Mouse (Mus musculus) heart, embryonic 13.5 days (tissue): ENCODE results near the gene Bach2. TPM values are rescaled to one million over a fixed set of nuclear protein-coding genes. Genes with fewer than 3 reads are reported as not detected.

ENCODE experiments used
- ATAC-seq: fragments of 200-750 bp; cut with Nextera tagmentation; 2 replicates; pipeline ENCODE4 v1.8.0; 2017; ENCODE audit warnings: moderate TSS enrichment; ENCODE audit not compliant: insufficient number of reproducible peaks, low FRiP score, low TSS enrichment; ENCODE audit errors: extremely low read depth
- H3K27ac ChIP-seq: fragments of 300-500 bp; sonication (generic); replicated peaks from 2 replicates; pipeline ENCODE4 v1.5.1; 2015; ENCODE audit warnings: moderate library complexity, mild to moderate bottlenecking, inconsistent platforms
- H3K27me3 ChIP-seq: fragments of 300-500 bp; sonication (generic); replicated peaks from 2 replicates; pipeline ENCODE4 v1.6.1; 2015; ENCODE audit warnings: mild to moderate bottlenecking, inconsistent platforms
- H3K36me3 ChIP-seq: fragments of 300-500 bp; sonication (generic); 2 replicates; pipeline ENCODE4 v1.6.1; 2015; ENCODE audit warnings: mild to moderate bottlenecking, inconsistent platforms
- H3K4me1 ChIP-seq: fragments of 300-500 bp; sonication (generic); 2 replicates; pipeline ENCODE4 v1.6.1; 2015; ENCODE audit warnings: inconsistent platforms
- H3K4me2 ChIP-seq: fragments of 300-500 bp; sonication (generic); 2 replicates; pipeline ENCODE4 v1.6.1; 2015; ENCODE audit warnings: inconsistent platforms, mild to moderate bottlenecking, moderate library complexity
- H3K4me3 ChIP-seq: fragments of 300-500 bp; sonication (generic); 2 replicates; pipeline ENCODE4 v1.5.1; 2015; ENCODE audit warnings: moderate library complexity, mild to moderate bottlenecking, inconsistent platforms
- H3K9ac ChIP-seq: fragments of 300-500 bp; sonication (generic); 2 replicates; pipeline ENCODE4 v1.6.1; 2015; ENCODE audit warnings: inconsistent platforms, mild to moderate bottlenecking, moderate library complexity
- H3K9me3 ChIP-seq: fragments of 300-500 bp; sonication (generic); 2 replicates; pipeline ENCODE4 v1.6.1; 2016; ENCODE audit warnings: inconsistent platforms
- WGBS: fragments of 180-500 bp; shearing (Covaris S2); methylation state at CpG from one replicate; pipeline ENCODE4 v1.1.7; 2015; ENCODE audit warnings: mixed read lengths; 5-methylcytosine and 5-hydroxymethylcytosine counted together
- polyA plus RNA-seq: library from polyadenylated mRNA; unstranded; fragments of >200 nt; fragmentation: Nextera tagmentation; extraction: Ambion mirVana; gene quantifications from 2 replicates; pipeline ENCODE4 v1.2.1, GENCODE M21; 2015

Gene Bach2
- polyA plus RNA-seq, 1 experiment from 2014 or later: 7.0 TPM

DNA sequence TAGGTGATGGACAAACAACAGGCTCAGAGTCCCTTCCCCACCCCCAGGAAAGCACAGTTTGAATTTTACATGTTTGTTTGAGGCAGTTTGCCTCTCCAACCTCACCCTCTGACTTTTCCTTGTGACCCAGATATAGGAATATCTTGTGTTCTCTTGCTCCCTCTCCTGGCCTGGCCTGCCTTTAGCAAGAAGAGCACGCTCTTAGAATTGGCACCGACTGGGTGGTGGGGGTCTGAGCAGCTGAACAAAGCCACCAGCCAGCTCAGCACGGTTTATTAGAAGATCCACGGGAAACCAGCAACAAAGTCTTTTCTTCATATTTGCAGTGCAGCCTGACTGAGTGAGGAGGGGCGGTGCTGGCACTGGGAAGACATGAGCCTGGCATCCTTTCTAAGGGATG lies 299.5 kb downstream of the Bach2 start:
- no peaks in the 10 kb centered on the region for H3K9me3 ChIP-seq
- H3K4me3 ChIP-seq: no peak overlapping the region
- no peaks in the 10 kb centered on the region for H3K36me3 ChIP-seq
- WGBS: 15% methylated on average over 5 of the region's 5 CpGs
- no peak overlapping the region for H3K4me2 ChIP-seq
- peak overlapping the region; percentile 61 for H3K9ac ChIP-seq
- no peak overlapping the region for H3K27ac ChIP-seq
- H3K27me3 ChIP-seq: no peaks in the 10 kb centered on the region
- peaks cover 35% of the 10 kb centered on the region for H3K4me1 ChIP-seq
- ATAC-seq: no peak

- H3K36me3 ChIP-seq: no peaks in the 10 kb centered on the region
- WGBS: 60% methylated on average over 4 of the region's 4 CpGs
- peaks cover 31% of the 10 kb centered on the region for H3K4me1 ChIP-seq
- H3K4me2 ChIP-seq: no peak overlapping the region
- H3K9me3 ChIP-seq: no peaks in the 10 kb centered on the region
- no peaks in the 10 kb centered on the region for H3K27me3 ChIP-seq
- H3K4me3 ChIP-seq: no peak overlapping the region
- no peak overlapping the region for H3K9ac ChIP-seq
- no peak for ATAC-seq
- no peak overlapping the region for H3K27ac ChIP-seq
Observed at GRCm38 (mm10) chr4:32538488-32538887, 299.9 kb downstream of the Bach2 start.

- Histone ChIP-seq H3K4me3 (no peak overlapping the region), H3K4me1 (peaks cover 28% of the 10 kb centered on the region), H3K4me2 (no peak overlapping the region), H3K36me3 (no peaks in the 10 kb centered on the region), H3K27me3 (no peaks in the 10 kb centered on the region), H3K9me3 (no peaks in the 10 kb centered on the region), H3K27ac (no peak overlapping the region), H3K9ac (no peak overlapping the region)
- WGBS: 76% methylated on average over 11 of the region's 11 CpGs
- no peak for ATAC-seq
Observed at GRCm38 (mm10) chr4:32538987-32539386, 300.4 kb downstream of the Bach2 start.

DNA sequence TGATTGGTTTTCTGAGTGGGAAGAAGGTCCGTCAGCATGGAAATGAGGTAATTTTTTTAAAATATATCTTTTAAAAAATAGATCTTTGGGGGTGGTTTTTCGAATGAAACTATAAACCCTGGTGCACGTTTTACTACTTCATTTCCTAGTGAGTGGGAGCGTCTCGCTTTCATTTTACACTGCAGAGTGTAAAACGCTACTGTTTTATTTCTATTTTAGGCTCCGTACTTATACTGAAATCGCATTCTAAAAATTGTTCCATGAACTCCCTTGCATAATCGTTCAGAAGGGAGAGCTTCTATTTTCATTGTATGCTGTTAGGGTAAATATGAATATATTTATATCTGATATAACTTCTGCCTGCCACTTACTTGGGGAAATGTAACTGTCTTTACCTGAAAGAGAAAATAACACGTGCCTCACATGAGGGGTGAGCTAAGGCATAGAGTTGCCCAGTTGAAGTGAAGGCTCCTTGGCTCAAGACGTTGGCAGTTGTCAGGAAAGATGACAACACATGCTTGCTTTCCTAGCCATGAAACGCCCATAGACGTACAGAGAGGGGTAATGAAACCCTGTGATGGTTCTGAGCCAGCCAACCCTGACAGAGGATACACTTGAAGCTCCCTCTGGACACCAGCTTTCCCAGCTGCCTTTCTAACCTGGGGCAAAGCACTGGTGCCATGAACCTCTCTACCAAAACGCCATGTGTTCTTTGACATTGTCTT lies 306.4 kb downstream of the Bach2 start:
- no peak for ATAC-seq
- WGBS: 79% methylated on average over 14 of the region's 14 CpGs
- 0 out of 2 replicates have a peak, but pooled peaks cover 7% of the 10 kb centered on the region for H3K4me1 ChIP-seq
- H3K36me3 ChIP-seq: no peaks in the 10 kb centered on the region
- H3K4me2 ChIP-seq: no peak overlapping the region
- H3K27ac ChIP-seq: no peak overlapping the region
- H3K9ac ChIP-seq: no peak overlapping the region
- H3K4me3 ChIP-seq: no peak overlapping the region
- no peaks in the 10 kb centered on the region for H3K9me3 ChIP-seq
- H3K27me3 ChIP-seq: no peaks in the 10 kb centered on the region

GRCm38 (mm10) chr4:32545548-32545947 lies 306.9 kb downstream of the Bach2 start:
- no peak for ATAC-seq
- Histone ChIP-seq H3K9me3 (no peaks in the 10 kb centered on the region), H3K27ac (no peak overlapping the region), H3K4me3 (no peak overlapping the region), H3K27me3 (no peaks in the 10 kb centered on the region), H3K4me1 (0 out of 2 replicates have a peak, but pooled peaks cover 7% of the 10 kb centered on the region), H3K36me3 (no peaks in the 10 kb centered on the region), H3K9ac (no peak overlapping the region), H3K4me2 (no peak overlapping the region)
- 74% methylated on average over 4 of the region's 4 CpGs for WGBS

DNA sequence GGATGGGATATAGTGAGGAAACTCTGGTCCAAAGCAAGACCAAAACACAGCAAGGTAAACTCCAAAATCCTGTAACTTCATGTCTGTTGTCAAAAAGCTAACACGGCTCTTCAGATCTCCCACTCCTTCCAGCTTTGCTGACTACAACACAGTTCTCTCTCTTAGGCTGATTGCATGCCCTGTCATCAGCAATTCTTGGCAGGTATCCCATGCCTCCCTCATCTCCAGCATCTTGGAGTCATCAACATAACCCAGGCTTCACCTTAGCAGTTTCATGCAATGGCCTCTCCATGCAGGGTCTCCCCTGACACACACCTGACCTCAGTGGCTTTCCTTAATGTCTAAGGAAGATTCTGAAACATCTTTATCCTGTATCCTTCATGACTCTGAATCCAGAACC lies 310.5 kb downstream of the Bach2 start:
- Histone ChIP-seq H3K9me3 (no peaks in the 10 kb centered on the region), H3K9ac (no peak overlapping the region), H3K4me1 (0 out of 2 replicates have a peak, but pooled peaks cover 7% of the 10 kb centered on the region), H3K36me3 (no peaks in the 10 kb centered on the region), H3K4me2 (no peak overlapping the region), H3K27ac (no peak overlapping the region), H3K4me3 (no peak overlapping the region), H3K27me3 (no peaks in the 10 kb centered on the region)
- 58% methylated on average over 1 of the region's 1 CpGs for WGBS
- ATAC-seq: no peak

GRCm38 (mm10) chr4:32551337-32551736 lies 312.7 kb downstream of the Bach2 start:
- H3K4me1 ChIP-seq: no peaks in the 10 kb centered on the region
- no peaks in the 10 kb centered on the region for H3K9me3 ChIP-seq
- no peak for ATAC-seq

GRCm38 (mm10) chr4:32555506-32555905 lies 316.9 kb downstream of the Bach2 start:
- 78% methylated on average over 7 of the region's 7 CpGs for WGBS
- ATAC-seq: no peak
- Histone ChIP-seq H3K9ac (no peak overlapping the region), H3K4me3 (no peak overlapping the region), H3K4me1 (peaks cover 4% of the 10 kb centered on the region), H3K9me3 (no peaks in the 10 kb centered on the region), H3K27ac (no peak overlapping the region), H3K36me3 (no peaks in the 10 kb centered on the region), H3K27me3 (no peaks in the 10 kb centered on the region), H3K4me2 (no peak overlapping the region)

More at GRCm38 (mm10) chr4:32551337-32551736, 312.7 kb downstream of the Bach2 start:
- Histone ChIP-seq H3K4me2 (no peak overlapping the region), H3K9ac (no peak overlapping the region), H3K27me3 (no peaks in the 10 kb centered on the region), H3K36me3 (no peaks in the 10 kb centered on the region), H3K4me3 (no peak overlapping the region), H3K27ac (no peak overlapping the region)
- WGBS: 46% methylated on average over 4 of the region's 4 CpGs

DNA sequence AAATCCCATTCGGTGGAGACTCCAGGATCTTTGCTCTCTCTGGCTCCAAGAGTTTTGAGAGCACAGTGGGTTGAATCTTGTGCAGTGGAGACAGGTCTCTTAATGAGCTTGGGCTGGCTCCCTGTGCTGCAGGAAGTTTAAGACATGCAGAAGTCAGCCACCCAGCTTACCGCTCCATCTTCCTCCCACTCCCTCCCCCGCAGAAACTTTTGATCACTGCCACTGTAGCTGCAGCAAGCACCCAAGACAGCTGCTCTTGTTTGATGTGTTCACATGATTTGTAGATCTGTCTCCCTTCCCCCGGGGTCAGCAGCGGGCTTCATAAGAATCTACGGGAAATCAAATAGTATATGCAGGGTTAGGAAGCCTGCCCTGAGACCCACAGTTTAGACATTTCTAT lies 321.6 kb downstream of the Bach2 start:
- H3K36me3 ChIP-seq: peaks cover 26% of the 10 kb centered on the region
- no peaks in the 10 kb centered on the region for H3K27me3 ChIP-seq
- H3K9ac ChIP-seq: peak overlapping the region; percentile 20; the same call in 1 of the 2 replicates
- H3K4me3 ChIP-seq: no peak overlapping the region
- no peaks in the 10 kb centered on the region for H3K9me3 ChIP-seq
- peaks cover 20% of the 10 kb centered on the region for H3K4me1 ChIP-seq
- peak overlapping the region; percentile 30; the same call in 1 of the 2 replicates for H3K27ac ChIP-seq
- ATAC-seq: no peak
- no peak overlapping the region for H3K4me2 ChIP-seq
- WGBS: 49% methylated on average over 6 of the region's 6 CpGs

DNA sequence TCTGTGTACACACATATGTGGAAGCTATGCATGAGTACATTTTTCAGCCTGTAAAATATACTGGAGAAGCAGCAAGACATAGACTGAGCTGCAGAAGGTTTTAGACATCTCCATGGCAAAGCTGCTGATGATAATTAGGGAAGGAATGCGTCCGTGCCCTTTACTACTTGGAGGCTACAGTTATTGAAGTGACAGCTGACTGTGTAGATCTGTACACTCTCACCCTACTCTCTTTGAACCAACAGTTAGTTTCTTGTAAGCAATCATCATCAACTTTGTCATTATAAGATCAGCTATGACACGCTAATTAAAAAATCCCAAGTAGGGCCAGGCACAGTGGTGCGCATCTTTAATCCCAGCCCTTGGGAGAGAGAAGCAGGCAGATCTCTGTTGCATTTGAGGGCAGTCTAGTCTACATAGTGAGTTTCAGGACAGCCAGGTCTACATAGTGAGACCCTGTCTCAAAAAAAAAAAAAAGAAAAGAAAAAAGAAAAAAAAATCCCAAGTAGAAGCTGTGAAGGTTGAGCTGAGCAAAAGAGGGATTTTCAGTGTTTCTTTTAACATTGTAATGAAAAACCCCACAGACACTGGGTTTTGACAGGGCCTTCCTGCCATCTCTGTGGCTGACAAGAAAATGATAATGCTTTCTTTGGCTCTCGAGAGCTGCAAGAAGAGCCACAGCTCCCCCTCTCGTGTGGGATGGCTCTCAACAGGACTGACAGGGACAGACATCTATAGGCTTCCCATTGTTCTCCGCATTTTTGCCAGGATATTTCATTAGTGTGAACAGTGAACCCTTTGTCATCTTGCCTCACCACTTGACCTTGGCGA lies 322.3 kb downstream of the Bach2 start:
- no peak overlapping the region for H3K4me2 ChIP-seq
- H3K4me3 ChIP-seq: no peak overlapping the region
- H3K9ac ChIP-seq: no peak overlapping the region
- peaks cover 20% of the 10 kb centered on the region for H3K4me1 ChIP-seq
- peaks cover 26% of the 10 kb centered on the region for H3K36me3 ChIP-seq
- 48% methylated on average over 8 of the region's 8 CpGs for WGBS
- H3K27me3 ChIP-seq: no peaks in the 10 kb centered on the region
- no peaks in the 10 kb centered on the region for H3K9me3 ChIP-seq
- H3K27ac ChIP-seq: peak overlapping the region; percentile 30
- ATAC-seq: no peak

- Histone ChIP-seq H3K4me2 (no peak overlapping the region), H3K9ac (no peak overlapping the region), H3K4me1 (peaks cover 20% of the 10 kb centered on the region), H3K9me3 (no peaks in the 10 kb centered on the region), H3K36me3 (peaks cover 32% of the 10 kb centered on the region), H3K4me3 (no peak overlapping the region), H3K27me3 (no peaks in the 10 kb centered on the region), H3K27ac (peak overlapping the region; percentile 13)
- no peak for ATAC-seq
- 43% methylated on average over 12 of the region's 12 CpGs for WGBS
Observed at GRCm38 (mm10) chr4:32561555-32562095, 323.0 kb downstream of the Bach2 start.
